Mouse (Mus musculus) C2C12 (cell line): ENCODE measurements around the gene Os9. TPM values are rescaled to one million over a fixed set of nuclear protein-coding genes. Genes with fewer than 3 reads are reported as not detected.
"Not testable (repeated sequence)": the region's sequence is repeated elsewhere in the genome, so short reads cannot be mapped to it uniquely, and the experiment has no call there.

ENCODE experiments used
- H3K27me3 ChIP-seq: one replicate; pipeline ENCODE4 v1.6.1; 2011; ENCODE audit not compliant: control insufficient read depth, insufficient read depth, insufficient read length
- H3K36me3 ChIP-seq: one replicate; pipeline ENCODE4 v1.6.1; 2011; ENCODE audit not compliant: control insufficient read depth, insufficient read depth
- H3K4me3 ChIP-seq: one replicate; pipeline ENCODE4 v1.5.1; 2011; ENCODE audit warnings: mild to moderate bottlenecking, control low read depth; ENCODE audit not compliant: poor library complexity, insufficient read depth, severe bottlenecking
- H3K79me2 ChIP-seq: one replicate; pipeline ENCODE4 v1.6.1; 2011; ENCODE audit not compliant: control insufficient read depth, insufficient read depth
- H3K79me3 ChIP-seq: one replicate; pipeline ENCODE4 v1.6.1; 2011; ENCODE audit warnings: low read depth, control low read depth
- H3ac ChIP-seq: one replicate; pipeline ENCODE3; 2011; ENCODE audit warnings: low read depth; ENCODE audit not compliant: control insufficient read depth, insufficient read length
- CEBPB ChIP-seq: IDR thresholded peaks from one replicate; pipeline ENCODE4 v1.6.1; 2011; ENCODE audit warnings: low read depth, mild to moderate bottlenecking, control low read depth, moderate library complexity
- CTCF ChIP-seq: IDR thresholded peaks from one replicate; pipeline ENCODE4 v1.5.1; 2011; ENCODE audit not compliant: control insufficient read depth, insufficient read depth, insufficient read length
- FOSL1 ChIP-seq: IDR thresholded peaks from one replicate; pipeline ENCODE4 v1.8.0; 2011; ENCODE audit warnings: mild to moderate bottlenecking, low read length; ENCODE audit not compliant: poor library complexity, insufficient read depth, severe bottlenecking
- MAX ChIP-seq: IDR thresholded peaks from one replicate; pipeline ENCODE4 v1.6.1; 2011; ENCODE audit warnings: mild to moderate bottlenecking, control low read depth
- MYOD1 ChIP-seq: IDR thresholded peaks from one replicate; pipeline ENCODE4 v1.6.1; 2011; ENCODE audit warnings: low read depth; ENCODE audit not compliant: control insufficient read depth, insufficient read length
- MYOG ChIP-seq: IDR thresholded peaks from one replicate; pipeline ENCODE4 v1.6.1; 2011; ENCODE audit not compliant: control insufficient read depth, insufficient read length; ENCODE audit errors: extremely low read depth
- USF1 ChIP-seq: IDR thresholded peaks from one replicate; pipeline ENCODE4 v1.6.1; 2011; ENCODE audit warnings: low read depth, mild to moderate bottlenecking, control low read depth, moderate library complexity
- polyA plus RNA-seq: library from polyadenylated mRNA; unstranded; fragments of >200 nt; fragmentation: generic; extraction: Trizol; gene quantifications from one replicate; pipeline ENCODE4 v1.2.1, GENCODE M21; 2012; ENCODE audit warnings: missing spikeins

Os9 gene
- polyA plus RNA-seq, 1 experiment = 35.6 TPM

GRCm38 (mm10) chr10:127160081-127160480, 39.1 kb upstream of the Os9 start:
- H3K4me3 ChIP-seq = no peak overlapping the region
- H3K36me3 ChIP-seq = no peaks in the 10 kb centered on the region
- no peak overlapping the region for H3ac ChIP-seq
- no peak for TF ChIP-seq MYOD1
- no peak for TF ChIP-seq MAX
- no peak for TF ChIP-seq MYOG
- no peak for TF ChIP-seq CTCF
- TF ChIP-seq USF1 = no peak
- no peaks in the 10 kb centered on the region for H3K79me3 ChIP-seq
- no peaks in the 10 kb centered on the region for H3K79me2 ChIP-seq
- no peaks in the 10 kb centered on the region for H3K27me3 ChIP-seq

- TF ChIP-seq CTCF (no peak), MAX (no peak), USF1 (no peak), MYOG (no peak), MYOD1 (no peak), CEBPB (no peak), FOSL1 (no peak)
- no peaks in the 10 kb centered on the region for H3K36me3 ChIP-seq
- H3K79me3 ChIP-seq = no peaks in the 10 kb centered on the region
- H3ac ChIP-seq = no peak overlapping the region
- H3K79me2 ChIP-seq = no peaks in the 10 kb centered on the region
- no peaks in the 10 kb centered on the region for H3K27me3 ChIP-seq
- no peak overlapping the region for H3K4me3 ChIP-seq
Observed at GRCm38 (mm10) chr10:127158471-127158870, 37.5 kb upstream of the Os9 start.

DNA sequence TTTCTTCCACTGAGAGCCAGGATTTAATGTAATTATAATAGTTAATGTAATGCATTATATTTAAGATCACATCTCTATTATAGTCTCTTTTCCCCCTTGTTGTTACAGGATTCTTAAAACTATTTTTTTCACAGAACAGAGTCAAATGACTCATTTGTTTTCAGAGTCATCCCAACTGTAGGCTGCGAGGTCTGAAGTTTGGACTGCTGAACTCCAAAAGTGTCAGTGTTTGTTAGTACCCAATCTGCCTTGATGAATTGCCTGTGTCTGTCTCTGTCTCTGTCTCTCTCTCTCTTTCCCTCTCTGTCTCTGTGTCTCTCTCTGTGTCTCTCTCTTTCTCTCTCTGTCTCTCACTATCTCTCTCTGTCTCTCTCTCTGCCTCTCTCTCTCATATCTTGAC, 35.6 kb upstream of the Os9 start:
- Histone ChIP-seq H3K27me3 (no peaks in the 10 kb centered on the region), H3ac (no peak overlapping the region), H3K4me3 (no peak overlapping the region), H3K79me3 (no peaks in the 10 kb centered on the region), H3K79me2 (no peaks in the 10 kb centered on the region), H3K36me3 (no peaks in the 10 kb centered on the region)
- TF ChIP-seq USF1 = no peak
- TF ChIP-seq CTCF = no peak
- TF ChIP-seq FOSL1 = no peak
- TF ChIP-seq MYOG = no peak
- TF ChIP-seq MYOD1 = no peak
- no peak for TF ChIP-seq CEBPB
- TF ChIP-seq MAX = no peak

- Histone ChIP-seq H3K27me3 (no peaks in the 10 kb centered on the region), H3K79me3 (no peaks in the 10 kb centered on the region), H3K36me3 (no peaks in the 10 kb centered on the region), H3K79me2 (no peaks in the 10 kb centered on the region), H3K4me3 (no peak overlapping the region), H3ac (no peak overlapping the region)
- TF ChIP-seq CTCF = no peak
- no peak for TF ChIP-seq MYOD1
- no peak for TF ChIP-seq MYOG
- no peak for TF ChIP-seq FOSL1
- no peak for TF ChIP-seq USF1
- TF ChIP-seq MAX = no peak
- TF ChIP-seq CEBPB = no peak
Observed at GRCm38 (mm10) chr10:127156089-127156488, 35.2 kb upstream of the Os9 start.

DNA sequence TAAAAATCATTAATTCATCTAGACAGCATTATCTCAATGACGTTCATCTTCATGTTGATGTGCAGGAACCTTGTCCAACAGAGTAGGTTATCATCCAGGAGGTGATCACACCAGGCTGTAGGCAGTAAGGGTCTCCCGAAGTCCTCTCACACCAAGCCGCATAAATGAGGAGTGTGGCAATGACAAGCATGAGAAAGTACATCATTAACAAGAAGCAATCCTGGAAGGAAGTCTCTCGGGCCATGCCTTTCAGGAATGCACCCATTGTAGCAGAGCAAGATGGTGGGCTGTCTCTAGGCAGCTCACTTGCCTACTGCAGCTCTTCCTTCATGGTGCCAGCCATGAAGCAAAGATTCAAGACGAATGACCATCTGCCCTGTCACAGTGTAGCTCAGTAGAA, 33.7 kb upstream of the Os9 start:
- Histone ChIP-seq H3K4me3 (no peak overlapping the region), H3K36me3 (no peaks in the 10 kb centered on the region), H3ac (no peak overlapping the region), H3K27me3 (no peaks in the 10 kb centered on the region), H3K79me2 (no peaks in the 10 kb centered on the region), H3K79me3 (no peaks in the 10 kb centered on the region)
- TF ChIP-seq CTCF (no peak), MYOD1 (no peak), FOSL1 (no peak), CEBPB (no peak), USF1 (no peak), MAX (no peak), MYOG (no peak)

GRCm38 (mm10) chr10:127154241-127154640, 33.3 kb upstream of the Os9 start:
- no peaks in the 10 kb centered on the region for H3K36me3 ChIP-seq
- no peak overlapping the region for H3K4me3 ChIP-seq
- no peak for TF ChIP-seq CEBPB
- no peak for TF ChIP-seq MAX
- TF ChIP-seq MYOG = no peak
- no peak for TF ChIP-seq USF1
- no peak for TF ChIP-seq FOSL1
- no peak for TF ChIP-seq MYOD1
- TF ChIP-seq CTCF = no peak
- no peaks in the 10 kb centered on the region for H3K79me2 ChIP-seq
- H3ac ChIP-seq = no peak overlapping the region
- no peaks in the 10 kb centered on the region for H3K27me3 ChIP-seq
- H3K79me3 ChIP-seq = no peaks in the 10 kb centered on the region

GRCm38 (mm10) chr10:127153323-127153722, 32.4 kb upstream of the Os9 start:
- Histone ChIP-seq H3K27me3 (no peaks in the 10 kb centered on the region), H3K79me3 (no peaks in the 10 kb centered on the region), H3ac (no peak overlapping the region), H3K36me3 (no peaks in the 10 kb centered on the region), H3K79me2 (no peaks in the 10 kb centered on the region), H3K4me3 (no peak overlapping the region)
- TF ChIP-seq USF1 (no peak), CEBPB (no peak), MYOG (no peak), CTCF (no peak), MAX (no peak), MYOD1 (no peak), FOSL1 (no peak)

DNA sequence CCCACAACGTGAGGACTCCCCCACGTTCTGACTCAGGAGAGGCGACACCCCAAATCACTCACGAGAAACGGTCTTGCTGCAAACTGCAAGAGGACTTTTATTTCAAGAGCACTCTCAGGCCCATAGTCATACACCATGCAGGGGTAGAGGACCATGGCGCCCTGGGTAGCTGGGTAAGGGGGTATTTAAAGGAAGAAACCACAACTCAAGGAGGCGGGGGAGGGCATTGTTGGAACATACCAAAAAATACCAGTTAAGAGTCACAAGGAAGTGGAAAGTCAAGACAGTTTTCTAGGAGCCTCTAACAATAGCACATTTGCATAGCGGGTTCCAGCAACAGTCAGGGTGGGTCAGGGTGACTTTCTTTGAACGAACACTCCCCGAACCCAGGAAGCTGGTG, 31.6 kb upstream of the Os9 start:
- not testable (repeated sequence) for H3K79me2 ChIP-seq

GRCm38 (mm10) chr10:127151233-127151632, 30.3 kb upstream of the Os9 start:
- H3K36me3 ChIP-seq, H3ac ChIP-seq, H3K27me3 ChIP-seq, H3K79me2 ChIP-seq, H3K4me3 ChIP-seq, H3K79me3 ChIP-seq: not testable (repeated sequence)

More for the DNA sequence above, 31.6 kb upstream of the Os9 start:
- H3ac ChIP-seq, H3K79me3 ChIP-seq, H3K4me3 ChIP-seq, H3K27me3 ChIP-seq, H3K36me3 ChIP-seq: not testable (repeated sequence)
